Comparison of ENCODE assay signal across 23 mouse cellular contexts in the genomic region with DNA sequence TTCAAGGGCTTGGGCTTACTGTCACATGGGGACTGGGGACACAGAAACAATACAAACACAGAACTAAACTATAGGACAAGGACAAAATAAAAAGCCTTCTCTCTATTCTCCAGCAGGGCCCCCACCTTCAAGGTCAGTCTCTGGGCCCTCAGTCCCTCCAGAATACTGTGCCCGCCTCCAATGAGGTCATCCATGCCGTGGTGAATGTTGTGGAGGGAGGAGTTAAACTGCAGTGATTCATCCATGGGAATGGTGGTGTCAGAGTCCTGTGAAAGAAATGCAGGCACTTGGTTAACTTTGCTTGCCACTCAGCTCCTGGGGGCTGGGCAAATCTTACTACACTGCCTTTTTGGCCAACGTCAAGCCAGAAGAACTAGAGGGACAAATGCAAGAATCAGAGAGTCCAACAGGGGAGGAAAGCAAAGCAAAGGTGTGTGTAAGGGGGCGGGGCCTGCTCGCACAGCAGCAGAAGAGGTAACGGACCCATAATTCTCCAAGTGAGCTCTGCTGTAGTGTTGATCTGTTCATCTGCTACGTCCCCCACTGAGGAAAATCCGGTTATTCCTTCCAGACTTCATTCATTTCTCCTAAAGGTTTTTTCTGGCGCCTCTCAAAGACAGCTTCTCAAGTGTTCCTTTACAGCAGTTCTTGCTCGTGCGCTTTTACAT. TPM values are rescaled to one million over a fixed set of nuclear protein-coding genes. Genes with fewer than 3 reads are reported as not detected.
DNase-seq lines count a peak whose midpoint lies in the region; ATAC-seq and TF ChIP-seq lines count a peak whose summit lies in the region.
"Had no signal": no experiment of that assay in that cellular context is flagged by ENCODE, and none has a peak within 500 bp of the region (broad histone marks: within the 10 kb centered on the region; RNA-seq: fewer than 3 reads in every experiment).

No protein-coding gene starts in this region.

- H3K4me3 ChIP-seq in CH12.LX (replicated peaks in 1 of 3; ENCODE audit: low read depth in 2 of 3, low read length in 2 of 3, poor library complexity in 1 of 3) = no peak overlapping the region
- no peak overlapping the region for H3K4me3 ChIP-seq in intestine, embryonic 16.5 days (ENCODE audit: low read length)
- H3K4me3 ChIP-seq in midbrain, embryonic 15.5 days = no peak overlapping the region
- H3K4me3 ChIP-seq: embryonic facial prominence, embryonic 15.5 days; gastrocnemius, adult 2 months; layer of hippocampus, adult 2 months; limb, embryonic 13.5 days; liver, embryonic 15.5 days had no signal

- dilution Hi-C loops in CH12.LX (cut with MboI; ENCODE audit: extremely low pct_ligation_motif_present, extremely low pct_unique_long_range_greater_than_20kb, low sequenced_read_pairs) = no loop called here

- no peaks in the 10 kb centered on the region for H3K9me3 ChIP-seq in CH12.LX (replicated peaks; ENCODE audit: low read length)
- no peaks in the 10 kb centered on the region for H3K9me3 ChIP-seq in intestine, embryonic 16.5 days (ENCODE audit: control insufficient read depth, low read length)
- H3K9me3 ChIP-seq in midbrain, embryonic 15.5 days = no peaks in the 10 kb centered on the region
- H3K9me3 ChIP-seq: embryonic facial prominence, embryonic 15.5 days; limb, embryonic 13.5 days; liver, embryonic 15.5 days had no signal

- DNase-seq in 3T3-L1 (ENCODE audit: low read depth, low spot score) = peak; percentile 88
- DNase-seq in CH12.LX (ENCODE audit: extremely low read depth) = no peak
- peak; percentile 89 for DNase-seq in adrenal gland, adult 2 months
- no peak for DNase-seq in gastrocnemius, adult 18-20 months (ENCODE audit: low spot score)
- DNase-seq in lung, postnatal 4 days = no peak
- DNase-seq: cerebellum, adult 8-10 months; gastrocnemius, adult 2 months; heart, postnatal 10 days; lung, postnatal 10 days; retina, postnatal 1 day had no signal

- peaks cover 0 to 7% of the 10 kb centered on the region in 2 experiments; a peak in 2 of 4 replicates for H3K4me1 ChIP-seq in CH12.LX (ENCODE audit: control insufficient read depth in 1 of 2, insufficient read depth in 2 of 2)
- 0 out of 2 replicates have a peak, but pooled peaks cover 3% of the 10 kb centered on the region for H3K4me1 ChIP-seq in intestine, embryonic 16.5 days (ENCODE audit: control insufficient read depth, insufficient read depth, low read length)
- no peaks in the 10 kb centered on the region for H3K4me1 ChIP-seq in midbrain, embryonic 15.5 days
- H3K4me1 ChIP-seq: embryonic facial prominence, embryonic 15.5 days; limb, embryonic 13.5 days had no signal

- in situ Hi-C loops in CH12.LX (cut with MboI; ENCODE audit: low pct_ligation_motif_present, low pct_unique_long_range_greater_than_20kb, low sequenced_read_pairs) = no loop called here

- no peak overlapping the region for H3K4me2 ChIP-seq in CH12.LX (ENCODE audit: insufficient read depth, low read depth, poor library complexity, severe bottlenecking)
- no peak overlapping the region for H3K4me2 ChIP-seq in intestine, embryonic 16.5 days (ENCODE audit: low read depth, low read length)
- no peak overlapping the region for H3K4me2 ChIP-seq in midbrain, embryonic 15.5 days
- H3K4me2 ChIP-seq: embryonic facial prominence, embryonic 15.5 days; limb, embryonic 13.5 days; liver, embryonic 15.5 days; midbrain, embryonic 11.5 days had no signal

- peaks cover 89 to 99% of the 10 kb centered on the region in 2 experiments for H3K36me3 ChIP-seq in CH12.LX (replicated peaks in 1 of 2; ENCODE audit: control insufficient read depth in 1 of 2, insufficient read depth in 1 of 2, low read length in 1 of 2)
- H3K36me3 ChIP-seq in intestine, embryonic 16.5 days (ENCODE audit: control insufficient read depth, insufficient read depth, low read length) = peaks cover 12% of the 10 kb centered on the region; the same call in 1 of the 2 replicates
- peaks cover 62% of the 10 kb centered on the region for H3K36me3 ChIP-seq in midbrain, embryonic 15.5 days (replicated peaks)

- no peak overlapping the region for H3K27ac ChIP-seq in CH12.LX (ENCODE audit: insufficient read depth, low read depth)
- no peak overlapping the region for H3K27ac ChIP-seq in intestine, embryonic 16.5 days (ENCODE audit: low read length)
- H3K27ac ChIP-seq in midbrain, embryonic 15.5 days = no peak overlapping the region
- H3K27ac ChIP-seq: embryonic facial prominence, embryonic 15.5 days; gastrocnemius, adult 2 months; hindbrain, postnatal 0 days; layer of hippocampus, adult 2 months; limb, embryonic 13.5 days; liver, embryonic 15.5 days had no signal

- no peak for TF ChIP-seq RAD21 in CH12.LX (IDR thresholded peaks at IDR 0.05; ENCODE audit: low read depth, low read length)

- peaks cover 5% of the 10 kb centered on the region; the same call in 1 of the 2 replicates for H3K79me2 ChIP-seq in CH12.LX (replicated peaks; ENCODE audit: control insufficient read depth, extremely low read depth, insufficient read depth, poor library complexity, severe bottlenecking)

- no peak overlapping the region for H3K9ac ChIP-seq in CH12.LX (ENCODE audit: insufficient read depth, low read depth)
- no peak overlapping the region for H3K9ac ChIP-seq in intestine, embryonic 16.5 days (ENCODE audit: low read depth, low read length)
- no peak overlapping the region for H3K9ac ChIP-seq in midbrain, embryonic 15.5 days
- H3K9ac ChIP-seq: embryonic facial prominence, embryonic 15.5 days; limb, embryonic 13.5 days; liver, embryonic 15.5 days had no signal

- TF ChIP-seq POLR2A in CH12.LX (IDR thresholded peaks at IDR 0.05; ENCODE audit: low read depth, low read length) = 0 out of 2 replicates have a peak, but pooled peaks have one; percentile 6

- no peak for TF ChIP-seq CTCF in CH12.LX (conservative IDR thresholded peaks at IDR 0.05 in 1 of 2, IDR thresholded peaks at IDR 0.05 in 1 of 2; ENCODE audit: low read depth in 2 of 2, low read length in 2 of 2)

- 68% methylated on average over 11 of the region's 11 CpGs for WGBS in intestine, embryonic 16.5 days
- WGBS in midbrain, embryonic 15.5 days = 87% methylated on average over 11 of the region's 11 CpGs

- no peaks in the 10 kb centered on the region for H3K27me3 ChIP-seq in CH12.LX (replicated peaks)
- H3K27me3 ChIP-seq in intestine, embryonic 16.5 days (replicated peaks; ENCODE audit: control insufficient read depth, insufficient read depth, low read length) = no peaks in the 10 kb centered on the region
- no peaks in the 10 kb centered on the region for H3K27me3 ChIP-seq in midbrain, embryonic 15.5 days (replicated peaks)
- H3K27me3 ChIP-seq: embryonic facial prominence, embryonic 15.5 days; limb, embryonic 13.5 days; liver, embryonic 15.5 days had no signal

- no peak for TF ChIP-seq EP300 in CH12.LX (IDR thresholded peaks at IDR 0.05; ENCODE audit: low read length)

- ATAC-seq in intestine, embryonic 16.5 days = peak; percentile 86
- no peak for ATAC-seq in midbrain, embryonic 15.5 days (replicated peaks)
- ATAC-seq: forebrain, embryonic 14.5 days; hindbrain, postnatal 0 days had no signal

TF ChIP-seq in CH12.LX, 34 proteins besides CTCF, POLR2A, EP300 and RAD21 (continues in another document):
- TF ChIP-seq ELF1 (IDR thresholded peaks at IDR 0.05; ENCODE audit: low read depth, low read length) (no peak), TCF12 (IDR thresholded peaks at IDR 0.05; ENCODE audit: low read depth, low read length) (no peak), MEF2A (IDR thresholded peaks at IDR 0.05; ENCODE audit: borderline replicate concordance, low read depth, low read length) (no peak), HCFC1 (IDR thresholded peaks at IDR 0.05; ENCODE audit: low read depth, low read length) (no peak), MAZ (IDR thresholded peaks at IDR 0.05; ENCODE audit: low read depth, low read length) (no peak), POLR2AphosphoS2 (IDR thresholded peaks at IDR 0.05; ENCODE audit: low read depth, low read length) (no peak), ZMIZ1 (IDR thresholded peaks at IDR 0.05; ENCODE audit: low read depth, low read length) (no peak), ZKSCAN1 (IDR thresholded peaks at IDR 0.05; ENCODE audit: borderline replicate concordance, low read depth, low read length) (no peak), GABPA (IDR thresholded peaks at IDR 0.05; ENCODE audit: insufficient replicate concordance, low read depth, low read length) (no peak), CHD2 (IDR thresholded peaks at IDR 0.05; ENCODE audit: low read length) (no peak), E2F4 (IDR thresholded peaks at IDR 0.05; ENCODE audit: insufficient replicate concordance, low read depth, low read length) (no peak), NELFE (IDR thresholded peaks at IDR 0.05; ENCODE audit: low read depth, low read length) (no peak), MXI1 (IDR thresholded peaks at IDR 0.05; ENCODE audit: low read depth, low read length) (no peak), RCOR1 (conservative IDR thresholded peaks at IDR 0.05; ENCODE audit: low read depth, low read length) (no peak)

RNA-seq across cellular contexts. Expression of a gene that starts 13.9 kb away (rescaled TPM):
- total RNA-seq in CH12.LX (2012; rRNA removed) = 93.7 and 109 TPM in 2 replicates
- 106 and 108 TPM in 2 replicates for total RNA-seq in CH12.LX (2014; rRNA removed)
- 107 and 109 TPM in 2 replicates for polyA plus RNA-seq in CH12.LX (2012; ENCODE audit: insufficient read length, low read depth)
- total RNA-seq in adrenal gland, adult 2 months (2021) = 100 to 1,000 TPM in 1 of 2 experiments, 10 to 100 TPM in 1; 82.7 to 101 TPM
- 56.3 and 76.7 TPM in 2 replicates for polyA plus RNA-seq in adrenal gland, adult 2 months (2012; rRNA removed)
- 73.3 and 76.3 TPM in 2 replicates for polyA plus RNA-seq in intestine, embryonic 16.5 days (2015; fragmentation: Nextera tagmentation; extraction: Ambion mirVana)
- total RNA-seq in gastrocnemius, adult 18-20 months (2021) = 10 to 100 TPM; 39.2 to 42.6 TPM
- 90.3 and 92.5 TPM in 2 replicates for polyA plus RNA-seq in midbrain, embryonic 15.5 days (2015; fragmentation: Nextera tagmentation; extraction: Ambion mirVana)

RNA-seq across cellular contexts. Expression of a gene that starts 34.4 kb away (rescaled TPM):
- total RNA-seq in CH12.LX (2012; rRNA removed) (not detected in 2 replicates), CH12.LX (2014; rRNA removed) (not detected in 2 replicates)
- polyA plus RNA-seq in CH12.LX (2012; ENCODE audit: insufficient read length, low read depth) = not detected in 2 replicates
- total RNA-seq in adrenal gland, adult 2 months (2021) = under 1 TPM in 1 of 2 experiments, not detected in 1; 0.48 TPM
- polyA plus RNA-seq in adrenal gland, adult 2 months (2012; rRNA removed) = 1.1 and 1.2 TPM in 2 replicates
- 0.44 and 0.81 TPM in 2 replicates for polyA plus RNA-seq in intestine, embryonic 16.5 days (2015; fragmentation: Nextera tagmentation; extraction: Ambion mirVana)
- not detected for total RNA-seq in gastrocnemius, adult 18-20 months (2021)
- 1.1 TPM in 2 replicates for polyA plus RNA-seq in midbrain, embryonic 15.5 days (2015; fragmentation: Nextera tagmentation; extraction: Ambion mirVana)
- total RNA-seq: gastrocnemius, adult 2 months; heart, postnatal 10 days; neutrophil, adult 5-6 weeks had no signal
- polyA plus RNA-seq: kidney, embryonic 14.5 days; liver, embryonic 15.5 days; midbrain, embryonic 11.5 days; thymus, postnatal 0 days had no signal

RNA-seq across cellular contexts. Expression of a gene that starts 45.1 kb away (rescaled TPM):
- not detected in 2 replicates for total RNA-seq in CH12.LX (2012; rRNA removed)
- not detected in 2 replicates for total RNA-seq in CH12.LX (2014; rRNA removed)
- not detected in 2 replicates for polyA plus RNA-seq in CH12.LX (2012; ENCODE audit: insufficient read length, low read depth)
- total RNA-seq in adrenal gland, adult 2 months (2021) = not detected
- polyA plus RNA-seq in adrenal gland, adult 2 months (2012; rRNA removed) = not detected in 2 replicates
- polyA plus RNA-seq in intestine, embryonic 16.5 days (2015; fragmentation: Nextera tagmentation; extraction: Ambion mirVana) = not detected in 2 replicates
- total RNA-seq in gastrocnemius, adult 18-20 months (2021) = not detected
- polyA plus RNA-seq in midbrain, embryonic 15.5 days (2015; fragmentation: Nextera tagmentation; extraction: Ambion mirVana) = not detected in 2 replicates
- total RNA-seq: gastrocnemius, adult 2 months; heart, postnatal 10 days; hindbrain, postnatal 0 days; layer of hippocampus, adult 2 months; neutrophil, adult 5-6 weeks had no signal
- polyA plus RNA-seq: embryonic facial prominence, embryonic 15.5 days; forebrain, embryonic 14.5 days; hindbrain, postnatal 0 days; kidney, embryonic 14.5 days; limb, embryonic 13.5 days; liver, embryonic 15.5 days; midbrain, embryonic 11.5 days; small intestine, adult 2 months; thymus, postnatal 0 days had no signal

Comparison
In these comparisons a context has a peak if more than half of its experiments do, and no peak if none do; other contexts are left out.
1. DNase-seq: peak in 3T3-L1 (single experiment) and adrenal gland, adult 2 months (single experiment); none in CH12.LX (single experiment), gastrocnemius, adult 18-20 months (single experiment) and lung, postnatal 4 days (0 of 2).